Mouse (Mus musculus): ENCODE measurements around the gene Elk4. TPM values are rescaled to one million over a fixed set of nuclear protein-coding genes. Genes with fewer than 3 reads are reported as not detected.

Gene Elk4
- polyA plus RNA-seq, 1 experiment from 2014 or later, result 15.2 TPM

GRCm38 (mm10) chr1:132065001-132065400 lies 57.6 kb downstream of the Elk4 start:
- Histone ChIP-seq H3K36me3 (no peaks in the 10 kb centered on the region), H3K4me1 (peaks cover 11% of the 10 kb centered on the region), H3K27me3 (ENCODE audit: low read depth, poor library complexity, severe bottlenecking) (peaks cover 65% of the 10 kb centered on the region), H3K27ac (no peak overlapping the region), H3K9me3 (replicated peaks) (no peaks in the 10 kb centered on the region), H3K4me3 (no peak overlapping the region)
- WGBS, result 63% methylated on average over 1 of the region's 1 CpGs
- no peak for DNase-seq (ENCODE audit: low spot score)

- H3K4me1 ChIP-seq, result peaks cover 13% of the 10 kb centered on the region
- no peak overlapping the region for H3K27ac ChIP-seq
- H3K36me3 ChIP-seq, result no peaks in the 10 kb centered on the region
- WGBS, result 85% methylated on average over 8 of the region's 8 CpGs
- DNase-seq (ENCODE audit: low spot score), result no peak
- H3K27me3 ChIP-seq (ENCODE audit: low read depth, poor library complexity, severe bottlenecking), result peaks cover 70% of the 10 kb centered on the region
- no peak overlapping the region for H3K4me3 ChIP-seq
- no peaks in the 10 kb centered on the region for H3K9me3 ChIP-seq (replicated peaks)
These were observed 58.2 kb downstream of the Elk4 start for GRCm38 (mm10) chr1:132065475-132066172.

GRCm38 (mm10) chr1:132067261-132068255 lies 60.2 kb downstream of the Elk4 start, which contains the start of gene Mfsd4a:
TSS of gene Mfsd4a (minus strand) at chr1:132068062.
- H3K4me1 ChIP-seq, result peaks cover 19% of the 10 kb centered on the region
- peaks cover 73% of the 10 kb centered on the region for H3K27me3 ChIP-seq (ENCODE audit: low read depth, poor library complexity, severe bottlenecking)
- no peaks in the 10 kb centered on the region for H3K36me3 ChIP-seq
- peak within 1 kb of the TSS; percentile 62; the same call in 1 of the 2 replicates for H3K27ac ChIP-seq
- H3K4me3 ChIP-seq, result peak within 1 kb of the TSS; percentile 59
- H3K9me3 ChIP-seq (replicated peaks), result no peaks in the 10 kb centered on the region
- peak; percentile 66 for DNase-seq (ENCODE audit: low spot score)
- WGBS, result 3% methylated on average over 79 of the region's 80 CpGs

GRCm38 (mm10) chr1:132069436-132069835 lies 62.0 kb downstream of the Elk4 start:
- peaks cover 62% of the 10 kb centered on the region for H3K27me3 ChIP-seq (ENCODE audit: low read depth, poor library complexity, severe bottlenecking)
- no peaks in the 10 kb centered on the region for H3K36me3 ChIP-seq
- no peaks in the 10 kb centered on the region for H3K9me3 ChIP-seq (replicated peaks)
- 88% methylated on average over 8 of the region's 8 CpGs for WGBS
- H3K4me3 ChIP-seq, result no peak overlapping the region
- H3K27ac ChIP-seq, result no peak overlapping the region
- no peak for DNase-seq (ENCODE audit: low spot score)
- peaks cover 19% of the 10 kb centered on the region for H3K4me1 ChIP-seq

- no peaks in the 10 kb centered on the region for H3K36me3 ChIP-seq
- H3K27ac ChIP-seq, result no peak overlapping the region
- H3K9me3 ChIP-seq (replicated peaks), result no peaks in the 10 kb centered on the region
- H3K4me3 ChIP-seq, result no peak overlapping the region
- no peak for DNase-seq (ENCODE audit: low spot score)
- peaks cover 51% of the 10 kb centered on the region for H3K27me3 ChIP-seq (ENCODE audit: low read depth, poor library complexity, severe bottlenecking)
- 86% methylated on average over 3 of the region's 3 CpGs for WGBS
- H3K4me1 ChIP-seq, result peaks cover 19% of the 10 kb centered on the region
These were observed 63.3 kb downstream of the Elk4 start for GRCm38 (mm10) chr1:132070659-132071058.

GRCm38 (mm10) chr1:132075576-132075975 lies 68.2 kb downstream of the Elk4 start:
- Histone ChIP-seq H3K36me3 (no peaks in the 10 kb centered on the region), H3K4me3 (no peak overlapping the region), H3K27me3 (ENCODE audit: low read depth, poor library complexity, severe bottlenecking) (peaks cover 3% of the 10 kb centered on the region; the same call in 1 of the 2 replicates), H3K4me1 (peaks cover 7% of the 10 kb centered on the region; the same call in 1 of the 2 replicates), H3K9me3 (replicated peaks) (no peaks in the 10 kb centered on the region), H3K27ac (no peak overlapping the region)
- no peak for DNase-seq (ENCODE audit: low spot score)
- WGBS, result 88% methylated on average over 10 of the region's 10 CpGs

GRCm38 (mm10) chr1:132078413-132078812 lies 71.0 kb downstream of the Elk4 start:
- WGBS, result 87% methylated on average over 2 of the region's 2 CpGs
- DNase-seq (ENCODE audit: low spot score), result no peak
- Histone ChIP-seq H3K36me3 (no peaks in the 10 kb centered on the region), H3K4me3 (no peak overlapping the region), H3K9me3 (replicated peaks) (no peaks in the 10 kb centered on the region), H3K4me1 (no peaks in the 10 kb centered on the region), H3K27me3 (ENCODE audit: low read depth, poor library complexity, severe bottlenecking) (no peaks in the 10 kb centered on the region), H3K27ac (no peak overlapping the region)

Other genes starting within 250 kb of the Elk4 start
- gene Pm20d1, start 210.2 kb upstream of the Elk4 start, polyA plus RNA-seq (2016; fragmentation: Nextera tagmentation; extraction: Ambion mirVana), result 2.8 and 3.5 TPM in 2 replicates
- gene Slc41a1, start 180.1 kb upstream of the Elk4 start, polyA plus RNA-seq (2016; fragmentation: Nextera tagmentation; extraction: Ambion mirVana), result 11.1 and 13.0 TPM in 2 replicates
- 6.1 and 8.6 TPM in 2 replicates for gene Rab29, start 140.4 kb upstream of the Elk4 start, polyA plus RNA-seq (2016; fragmentation: Nextera tagmentation; extraction: Ambion mirVana)
- gene Nucks1, start 97.1 kb upstream of the Elk4 start, polyA plus RNA-seq (2016; fragmentation: Nextera tagmentation; extraction: Ambion mirVana), result 97.8 and 110 TPM in 2 replicates
- 1.7 and 2.0 TPM in 2 replicates for gene Slc45a3, start 44.6 kb upstream of the Elk4 start, polyA plus RNA-seq (2016; fragmentation: Nextera tagmentation; extraction: Ambion mirVana)
- 9.5 and 13.4 TPM in 2 replicates for gene Mfsd4a, start 60.5 kb downstream of the Elk4 start, polyA plus RNA-seq (2016; fragmentation: Nextera tagmentation; extraction: Ambion mirVana)
- gene Cdk18, start 132.1 kb downstream of the Elk4 start, polyA plus RNA-seq (2016; fragmentation: Nextera tagmentation; extraction: Ambion mirVana), result 3.7 TPM in 2 replicates
- 1.3 and 1.7 TPM in 2 replicates for gene Lemd1, start 183.8 kb downstream of the Elk4 start, polyA plus RNA-seq (2016; fragmentation: Nextera tagmentation; extraction: Ambion mirVana)
- 0.64 and 0.65 TPM in 2 replicates for gene AC124108.1, start 183.8 kb downstream of the Elk4 start, polyA plus RNA-seq (2016; fragmentation: Nextera tagmentation; extraction: Ambion mirVana)
- not detected in 2 replicates for gene Gm10188, start 222.2 kb downstream of the Elk4 start, polyA plus RNA-seq (2016; fragmentation: Nextera tagmentation; extraction: Ambion mirVana)